Mouse (Mus musculus) midbrain, postnatal 0 days (tissue): ENCODE measurements at regions not wholly inside any gene's neighbourhood (a gene's known extent, or its start where the extent isn't known, plus 50 kb on each side); places are given as distances from the start of the nearest gene placed in this dataset.

ENCODE experiments used
- ATAC-seq: fragments of 200-750 bp; cut with Nextera tagmentation; 2 replicates; pipeline ENCODE4 v1.8.0; 2017; ENCODE audit warnings: moderate number of reproducible peaks, mild to moderate bottlenecking, moderate TSS enrichment, moderate library complexity; ENCODE audit not compliant: low FRiP score
- DNase-seq: peaks from one replicate; pipeline ENCODE4 v3.0.0-alpha.2; 2015; ENCODE audit warnings: low spot score
- H3K27ac ChIP-seq: fragments of 300-500 bp; sonication (generic); 2 replicates; pipeline ENCODE4 v1.5.1; 2014; ENCODE audit warnings: low read depth, mild to moderate bottlenecking, low read length, mixed read lengths
- H3K27me3 ChIP-seq: fragments of 300-500 bp; sonication (generic); 2 replicates; pipeline ENCODE4 v1.6.1; 2014; ENCODE audit warnings: low read length, control low read depth, mixed read lengths; ENCODE audit not compliant: insufficient read depth
- H3K36me3 ChIP-seq: fragments of 300-500 bp; sonication (generic); 2 replicates; pipeline ENCODE4 v1.6.1; 2014; ENCODE audit warnings: low read length, control low read depth, mixed read lengths; ENCODE audit not compliant: insufficient read depth
- H3K4me1 ChIP-seq: fragments of 300-500 bp; sonication (generic); 2 replicates; pipeline ENCODE4 v1.6.1; 2014; ENCODE audit warnings: mild to moderate bottlenecking, control low read depth, antibody characterized with exemption, low read length, mixed read lengths; ENCODE audit not compliant: insufficient read depth
- H3K4me2 ChIP-seq: fragments of 300-500 bp; sonication (generic); 2 replicates; pipeline ENCODE4 v1.6.1; 2014; ENCODE audit warnings: low read depth, mild to moderate bottlenecking, low read length, mixed read lengths; ENCODE audit not compliant: poor library complexity, severe bottlenecking
- H3K4me3 ChIP-seq: fragments of 300-500 bp; sonication (generic); 2 replicates; pipeline ENCODE4 v1.5.1; 2014; ENCODE audit warnings: low read depth, mild to moderate bottlenecking, low read length, moderate library complexity
- H3K9ac ChIP-seq: fragments of 300-500 bp; sonication (generic); replicated peaks from 2 replicates; pipeline ENCODE4 v1.6.1; 2014; ENCODE audit warnings: mild to moderate bottlenecking, low read length, moderate library complexity, mixed read lengths; ENCODE audit not compliant: poor library complexity, severe bottlenecking
- H3K9me3 ChIP-seq: fragments of 300-500 bp; sonication (generic); 2 replicates; pipeline ENCODE4 v1.6.1; 2016; ENCODE audit warnings: low read length, control low read depth
- CTCF ChIP-seq: IDR thresholded peaks from 2 replicates; pipeline ENCODE4 v1.5.1; 2016; ENCODE audit warnings: antibody characterized with exemption, mild to moderate bottlenecking
- WGBS: fragments of 180-500 bp; shearing (Covaris S2); extraction: QIAGEN DNeasy Blood & Tissue Kit; methylation state at CpG from one replicate; pipeline ENCODE4 v1.1.7; 2014; 5-methylcytosine and 5-hydroxymethylcytosine counted together

DNA sequence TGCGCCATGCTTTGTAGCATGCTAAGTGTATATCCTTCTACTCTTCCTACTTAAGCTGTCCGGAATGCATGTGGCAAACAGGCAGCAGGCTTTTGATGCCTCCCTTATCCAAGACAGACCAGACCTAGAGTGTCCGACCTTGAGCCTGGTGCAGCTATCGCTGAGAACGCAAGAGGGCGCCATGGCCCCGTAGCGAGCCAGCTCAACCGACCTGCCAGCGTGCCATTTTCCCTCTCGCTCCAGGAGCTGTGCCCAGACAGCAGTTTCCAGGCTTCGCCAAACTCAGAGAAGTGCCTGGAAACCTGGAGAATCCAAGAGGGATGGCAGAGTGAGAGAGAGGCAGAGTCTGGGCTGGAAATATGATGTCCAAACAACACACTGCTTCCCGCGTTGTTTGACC, 155.8 kb upstream of the Gm12830 start:
- no peaks in the 10 kb centered on the region for H3K9me3 ChIP-seq
- peak overlapping the region; percentile 36 for H3K4me3 ChIP-seq
- DNase-seq: peak; percentile 89
- peak; percentile 83 for ATAC-seq
- no peak overlapping the region for H3K9ac ChIP-seq
- H3K27ac ChIP-seq: no peak overlapping the region
- no peaks in the 10 kb centered on the region for H3K36me3 ChIP-seq
- peak; percentile 97 for TF ChIP-seq CTCF
- H3K4me1 ChIP-seq: peaks cover 4% of the 10 kb centered on the region; the same call in 1 of the 2 replicates
- 5% methylated on average over 14 of the region's 14 CpGs for WGBS
- H3K4me2 ChIP-seq: peak overlapping the region; percentile 59
- peaks cover 35% of the 10 kb centered on the region for H3K27me3 ChIP-seq

DNA sequence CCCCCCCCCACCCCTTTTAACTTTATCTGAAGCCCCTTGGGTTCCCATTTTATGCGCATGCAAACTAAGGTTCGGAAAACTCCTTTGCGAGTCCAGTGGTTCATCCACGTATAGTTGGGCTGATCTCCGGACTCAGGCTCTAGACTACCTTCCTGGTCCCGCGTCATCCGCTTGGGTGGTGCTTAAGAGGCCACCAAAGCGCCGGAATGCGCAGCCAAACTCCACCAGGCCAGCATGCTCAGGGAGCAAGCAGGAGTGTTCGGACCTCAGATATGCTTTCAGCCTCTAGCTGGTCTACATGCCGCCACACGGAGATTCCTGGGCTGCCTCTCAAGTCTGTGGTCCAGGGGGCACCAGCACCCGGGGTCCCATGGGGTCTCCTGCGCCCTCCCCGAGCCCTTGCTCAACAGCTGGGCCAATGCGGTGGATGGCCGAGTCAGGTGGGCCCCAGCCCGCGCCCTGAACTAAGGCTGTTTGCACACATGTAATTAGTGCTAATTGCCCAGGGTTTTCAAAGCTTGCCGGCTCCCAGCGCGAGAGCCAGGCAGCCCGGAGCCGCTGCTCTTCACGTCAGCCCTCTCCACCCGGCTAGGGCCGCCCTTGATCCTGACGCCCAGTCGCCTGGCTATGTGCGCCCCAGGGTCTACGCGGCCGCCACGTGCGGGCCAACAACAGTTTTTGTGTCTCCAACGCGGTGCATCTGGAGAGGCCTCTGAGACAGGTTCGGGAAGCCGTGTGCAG, 155.1 kb upstream of the Gm12830 start:
- H3K36me3 ChIP-seq: no peaks in the 10 kb centered on the region
- H3K27ac ChIP-seq: no peak overlapping the region
- H3K27me3 ChIP-seq: peaks cover 35% of the 10 kb centered on the region
- 4% methylated on average over 41 of the region's 41 CpGs for WGBS
- ATAC-seq: peak; percentile 36; the same call in 1 of the 2 replicates
- H3K4me2 ChIP-seq: peak overlapping the region; percentile 59
- H3K9ac ChIP-seq: no peak overlapping the region
- no peaks in the 10 kb centered on the region for H3K9me3 ChIP-seq
- H3K4me3 ChIP-seq: peak overlapping the region; percentile 36
- DNase-seq: no peak
- H3K4me1 ChIP-seq: peaks cover 4% of the 10 kb centered on the region; the same call in 1 of the 2 replicates
- no peak for TF ChIP-seq CTCF

DNA sequence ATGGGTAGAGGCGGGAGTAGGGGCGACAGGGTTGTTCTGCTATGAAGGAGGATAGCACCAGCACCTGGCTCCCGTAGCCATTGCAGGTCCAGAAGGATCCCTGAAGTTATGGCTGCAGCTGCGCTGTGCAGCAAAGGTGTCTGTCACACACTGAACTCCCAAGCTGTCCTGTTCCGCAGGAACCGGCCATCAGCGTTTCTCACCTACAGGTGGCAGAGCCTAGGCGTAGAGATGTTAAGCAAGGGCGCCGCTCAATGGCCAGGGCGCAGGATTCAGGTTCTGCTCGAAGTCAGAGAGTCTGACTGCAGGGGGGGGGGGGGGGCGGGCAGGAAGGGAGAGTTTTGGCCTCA, 154.6 kb upstream of the Gm12830 start:
- H3K4me2 ChIP-seq: peak overlapping the region; percentile 59
- peaks cover 35% of the 10 kb centered on the region for H3K27me3 ChIP-seq
- DNase-seq (no peak), ATAC-seq (peak; percentile 39; the same call in 1 of the 2 replicates)
- no peak overlapping the region for H3K9ac ChIP-seq
- no peaks in the 10 kb centered on the region for H3K36me3 ChIP-seq
- no peak overlapping the region for H3K27ac ChIP-seq
- H3K4me3 ChIP-seq: peak overlapping the region; percentile 36
- 10% methylated on average over 11 of the region's 13 CpGs for WGBS
- peaks cover 4% of the 10 kb centered on the region; the same call in 1 of the 2 replicates for H3K4me1 ChIP-seq
- TF ChIP-seq CTCF: peak; percentile 50
- no peaks in the 10 kb centered on the region for H3K9me3 ChIP-seq

DNA sequence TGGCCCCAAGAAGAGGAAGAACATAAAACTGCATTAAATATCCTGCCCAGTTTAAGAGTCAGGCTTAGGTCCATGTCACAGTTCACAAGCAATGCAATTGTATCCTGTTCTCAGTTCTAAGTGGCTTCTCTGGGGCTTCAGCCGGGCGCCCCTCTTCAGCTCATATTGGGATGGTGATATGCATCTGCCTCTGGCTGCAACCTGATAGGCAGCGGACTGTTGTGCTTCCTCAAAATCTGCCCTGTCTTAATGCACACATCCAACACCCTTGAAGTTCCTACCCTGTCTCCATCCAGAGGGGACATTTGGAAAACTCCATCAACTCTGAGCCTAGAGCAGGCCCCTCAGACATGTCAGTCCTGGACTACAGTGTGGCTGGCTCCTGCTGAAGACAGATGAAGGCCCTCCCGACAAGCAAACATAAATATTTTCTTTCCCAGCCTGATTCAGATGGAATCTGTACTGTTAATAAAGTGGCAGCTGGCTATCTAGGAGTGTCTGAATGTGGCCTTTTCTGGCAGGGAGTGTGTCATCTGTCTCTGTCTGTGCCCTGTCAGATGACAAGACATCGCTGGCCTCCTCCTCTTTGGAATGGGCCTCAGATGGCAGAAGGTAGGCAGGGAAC, 149.3 kb upstream of the Gm12830 start:
- H3K27me3 ChIP-seq: peaks cover 12% of the 10 kb centered on the region

DNA sequence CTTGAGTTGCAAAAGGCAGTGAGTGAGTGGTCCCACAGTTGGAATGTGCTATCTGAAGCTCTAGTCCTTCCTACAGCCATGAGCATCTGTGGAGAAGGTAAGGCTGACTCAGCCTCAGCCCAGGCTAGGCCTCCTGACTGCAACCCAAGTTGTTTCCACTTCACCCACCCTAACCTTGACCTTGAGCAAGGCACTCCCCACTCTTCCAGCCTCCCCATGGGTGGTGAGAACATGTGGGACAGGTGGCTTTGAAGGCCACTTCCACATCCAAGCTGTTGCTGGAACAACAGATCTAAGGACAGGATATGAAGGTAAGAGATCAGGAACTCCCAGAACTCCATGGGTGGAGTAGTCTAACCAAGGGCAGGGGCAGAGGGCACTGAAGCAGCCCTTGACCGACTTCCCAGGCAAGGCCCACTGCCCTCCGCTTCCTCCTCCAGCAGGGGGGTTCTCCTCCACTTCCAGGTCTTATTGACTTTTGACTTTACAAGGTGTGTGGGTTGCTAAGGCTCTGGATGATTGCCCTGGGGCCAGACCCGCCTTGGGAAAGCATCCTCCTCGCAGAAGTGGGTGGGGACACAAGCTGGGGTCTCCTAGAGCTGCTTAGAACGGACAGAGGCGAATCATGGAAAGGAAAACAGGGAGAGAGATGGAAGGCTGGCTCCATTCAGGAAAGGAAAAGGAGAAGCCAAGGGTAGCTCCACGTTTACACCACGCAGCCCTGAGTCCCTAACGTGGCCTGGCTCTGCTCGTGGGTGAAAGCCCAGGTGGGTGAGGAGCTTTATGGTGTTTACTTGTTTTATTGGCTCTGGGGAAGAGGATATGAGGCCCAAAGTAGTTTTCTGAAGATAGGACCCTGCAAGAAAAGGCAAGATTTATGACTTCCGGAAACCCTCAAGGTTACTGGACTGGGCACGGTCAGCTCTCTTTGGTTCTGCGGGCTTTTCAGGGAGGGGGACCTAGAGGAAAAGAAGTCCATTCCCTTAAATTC, 144.3 kb upstream of the Gm12830 start:
- no peak for DNase-seq
- H3K36me3 ChIP-seq: no peaks in the 10 kb centered on the region
- H3K9ac ChIP-seq: no peak overlapping the region
- H3K27ac ChIP-seq: no peak overlapping the region
- no peaks in the 10 kb centered on the region for H3K27me3 ChIP-seq
- 85% methylated on average over 13 of the region's 13 CpGs for WGBS
- H3K4me3 ChIP-seq: no peak overlapping the region
- H3K4me2 ChIP-seq: no peak overlapping the region
- H3K4me1 ChIP-seq: peaks cover 4% of the 10 kb centered on the region; the same call in 1 of the 2 replicates
- no peak for TF ChIP-seq CTCF
- H3K9me3 ChIP-seq: no peaks in the 10 kb centered on the region
- ATAC-seq: no peak

More for the DNA sequence above, 149.3 kb upstream of the Gm12830 start:
- WGBS: 86% methylated on average over 5 of the region's 5 CpGs
- H3K4me3 ChIP-seq: no peak overlapping the region
- H3K9ac ChIP-seq: no peak overlapping the region
- H3K9me3 ChIP-seq: no peaks in the 10 kb centered on the region
- TF ChIP-seq CTCF: no peak
- no peaks in the 10 kb centered on the region for H3K4me1 ChIP-seq
- H3K4me2 ChIP-seq: no peak overlapping the region
- no peak overlapping the region for H3K27ac ChIP-seq
- DNase-seq: no peak
- H3K36me3 ChIP-seq: no peaks in the 10 kb centered on the region
- ATAC-seq: no peak
